Mouse (Mus musculus) frontal cortex, adult 2 months (tissue): ENCODE measurements around the gene Smc6. TPM values are rescaled to one million over a fixed set of nuclear protein-coding genes. Genes with fewer than 3 reads are reported as not detected.

Experiments
- polyA plus RNA-seq: library from polyadenylated mRNA; depleted of rRNA; stranded (reverse); fragments of >200 nt; gene quantifications from 2 replicates; pipeline ENCODE4 v1.2.3, GENCODE M21; 2012; rRNA removed

The Smc6 gene
- polyA plus RNA-seq, 1 experiment = 39.6 TPM

Other genes with a start within 250 kb of the Smc6 start
- 3.9 and 4.0 TPM in 2 replicates for gene Kcns3, start 114.8 kb upstream of the Smc6 start, polyA plus RNA-seq
- not detected in 2 replicates for gene Msgn1, start 56.9 kb upstream of the Smc6 start, polyA plus RNA-seq
- 0.44 and 0.52 TPM in 2 replicates for gene Gen1, start 85 bp upstream of the Smc6 start, polyA plus RNA-seq
- 358 and 366 TPM in 2 replicates for gene Vsnl1, start 170.7 kb downstream of the Smc6 start, polyA plus RNA-seq
- gene Rad51ap2, start 190.2 kb downstream of the Smc6 start, polyA plus RNA-seq = 0.50 and 0.86 TPM in 2 replicates